Mouse (Mus musculus) kidney, postnatal 0 days (tissue): Measurements from ENCODE around the gene Zmynd8. TPM values are rescaled to one million over a fixed set of nuclear protein-coding genes. Genes with fewer than 3 reads are reported as not detected.

Experiments used
- ATAC-seq: fragments of 200-750 bp; cut with Nextera tagmentation; replicated peaks from 2 replicates; pipeline ENCODE4 v1.8.0; 2017; ENCODE audit warnings: low read depth, moderate number of reproducible peaks, moderate TSS enrichment, moderate library complexity; ENCODE audit not compliant: low FRiP score
- DNase-seq: peaks from one replicate; pipeline ENCODE4 v3.0.0-alpha.2; 2016; ENCODE audit warnings: low spot score
- H3K27ac ChIP-seq: fragments of 300-500 bp; sonication (generic); 2 replicates; pipeline ENCODE4 v1.5.1; 2014; ENCODE audit warnings: mild to moderate bottlenecking
- H3K27me3 ChIP-seq: fragments of 300-500 bp; sonication (generic); 2 replicates; pipeline ENCODE4 v1.6.1; 2014; ENCODE audit warnings: low read length, mixed read lengths; ENCODE audit not compliant: insufficient read depth
- H3K36me3 ChIP-seq: fragments of 300-500 bp; sonication (generic); 2 replicates; pipeline ENCODE4 v1.6.1; 2014; ENCODE audit warnings: low read length, mixed read lengths; ENCODE audit not compliant: insufficient read depth
- H3K4me1 ChIP-seq: fragments of 300-500 bp; sonication (generic); replicated peaks from 2 replicates; pipeline ENCODE4 v1.6.1; 2014; ENCODE audit warnings: antibody characterized with exemption, low read length, mixed read lengths; ENCODE audit not compliant: insufficient read depth
- H3K4me2 ChIP-seq: fragments of 300-500 bp; sonication (generic); 2 replicates; pipeline ENCODE4 v1.6.1; 2014; ENCODE audit warnings: mild to moderate bottlenecking, low read length, moderate library complexity, mixed read lengths
- H3K4me3 ChIP-seq: fragments of 300-500 bp; sonication (generic); replicated peaks from 2 replicates; pipeline ENCODE4 v1.5.1; 2014; ENCODE audit warnings: low read depth, low read length
- H3K9ac ChIP-seq: fragments of 300-500 bp; sonication (generic); 2 replicates; pipeline ENCODE4 v1.6.1; 2014; ENCODE audit warnings: low read depth, low read length
- H3K9me3 ChIP-seq: fragments of 300-500 bp; sonication (generic); replicated peaks from 2 replicates; pipeline ENCODE4 v1.6.1; 2016; ENCODE audit warnings: low read length, inconsistent platforms, mixed read lengths
- CTCF ChIP-seq: IDR thresholded peaks from 2 replicates; pipeline ENCODE4 v1.5.1; 2016; ENCODE audit warnings: antibody characterized with exemption, low read depth, mild to moderate bottlenecking, moderate library complexity
- WGBS: fragments of 180-500 bp; shearing (Covaris S2); extraction: QIAGEN DNeasy Blood & Tissue Kit; methylation state at CpG from one replicate; pipeline ENCODE4 v1.1.7; 2014; 5-methylcytosine and 5-hydroxymethylcytosine counted together
- polyA plus RNA-seq: library from polyadenylated mRNA; unstranded; fragments of >200 nt; fragmentation: Nextera tagmentation; extraction: Ambion mirVana; gene quantifications from 2 replicates; pipeline ENCODE4 v1.2.1, GENCODE M21; 2015

Zmynd8 gene
- polyA plus RNA-seq, 1 experiment from 2014 or later: 39.6 TPM

- no peak overlapping the region for H3K4me3 ChIP-seq
Measured at GRCm38 (mm10) chr2:165788796-165789195, 110.0 kb downstream of the Zmynd8 start.

GRCm38 (mm10) chr2:165788005-165788404 lies 110.8 kb downstream of the Zmynd8 start:
- H3K9ac ChIP-seq: no peak overlapping the region
- TF ChIP-seq CTCF: no peak
- 25% methylated on average over 11 of the region's 11 CpGs for WGBS
- peaks cover 3% of the 10 kb centered on the region; the same call in 1 of the 2 replicates for H3K4me1 ChIP-seq
- no peaks in the 10 kb centered on the region for H3K9me3 ChIP-seq
- H3K27ac ChIP-seq: 0 out of 2 replicates have a peak overlapping the region, but pooled peaks have one; percentile 31
- H3K4me2 ChIP-seq: no peak overlapping the region
- ATAC-seq: peak; percentile 74
- peak; percentile 92 for DNase-seq
- no peaks in the 10 kb centered on the region for H3K27me3 ChIP-seq
- peaks cover 78% of the 10 kb centered on the region for H3K36me3 ChIP-seq
- H3K4me3 ChIP-seq: no peak overlapping the region

More at GRCm38 (mm10) chr2:165788796-165789195, 110.0 kb downstream of the Zmynd8 start:
- peaks cover 3% of the 10 kb centered on the region; the same call in 1 of the 2 replicates for H3K4me1 ChIP-seq
- DNase-seq (no peak), ATAC-seq (no peak)
- no peak overlapping the region for H3K4me2 ChIP-seq
- H3K9me3 ChIP-seq: no peaks in the 10 kb centered on the region
- H3K36me3 ChIP-seq: peaks cover 78% of the 10 kb centered on the region
- H3K27me3 ChIP-seq: no peaks in the 10 kb centered on the region
- TF ChIP-seq CTCF: no peak
- no peak overlapping the region for H3K27ac ChIP-seq
- 95% methylated on average over 9 of the region's 9 CpGs for WGBS
- H3K9ac ChIP-seq: no peak overlapping the region

- no peak overlapping the region for H3K4me2 ChIP-seq
- H3K4me3 ChIP-seq: no peak overlapping the region
- DNase-seq: peak; percentile 66
- peaks cover 3% of the 10 kb centered on the region; the same call in 1 of the 2 replicates for H3K4me1 ChIP-seq
- TF ChIP-seq CTCF: peak; percentile 56; the same call in 1 of the 2 replicates
- WGBS: 60% methylated on average over 1 of the region's 1 CpGs
- no peak overlapping the region for H3K9ac ChIP-seq
- ATAC-seq: no peak
- H3K27me3 ChIP-seq: no peaks in the 10 kb centered on the region
- no peak overlapping the region for H3K27ac ChIP-seq
- H3K9me3 ChIP-seq: no peaks in the 10 kb centered on the region
- H3K36me3 ChIP-seq: peaks cover 64% of the 10 kb centered on the region
Measured at GRCm38 (mm10) chr2:165786467-165786866, 112.3 kb downstream of the Zmynd8 start.

- H3K27ac ChIP-seq: no peak overlapping the region
- H3K27me3 ChIP-seq: no peaks in the 10 kb centered on the region
- no peaks in the 10 kb centered on the region for H3K9me3 ChIP-seq
- H3K4me2 ChIP-seq: no peak overlapping the region
- H3K9ac ChIP-seq: no peak overlapping the region
- WGBS: 87% methylated on average over 20 of the region's 20 CpGs
- TF ChIP-seq CTCF: no peak
- H3K4me1 ChIP-seq: peaks cover 3% of the 10 kb centered on the region; the same call in 1 of the 2 replicates
- H3K36me3 ChIP-seq: peaks cover 54% of the 10 kb centered on the region
- no peak overlapping the region for H3K4me3 ChIP-seq
- DNase-seq: no peak
- ATAC-seq: no peak
Measured at GRCm38 (mm10) chr2:165785312-165786036, 113.3 kb downstream of the Zmynd8 start.

- TF ChIP-seq CTCF: peak; percentile 98
- no peaks in the 10 kb centered on the region for H3K27me3 ChIP-seq
Measured at GRCm38 (mm10) chr2:165782324-165782723, 116.5 kb downstream of the Zmynd8 start.

GRCm38 (mm10) chr2:165778927-165779326 lies 119.9 kb downstream of the Zmynd8 start:
- Histone ChIP-seq H3K4me1 (no peaks in the 10 kb centered on the region), H3K27me3 (no peaks in the 10 kb centered on the region), H3K9ac (no peak overlapping the region), H3K4me3 (no peak overlapping the region), H3K9me3 (no peaks in the 10 kb centered on the region), H3K27ac (no peak overlapping the region), H3K4me2 (no peak overlapping the region), H3K36me3 (peaks cover 11% of the 10 kb centered on the region; the same call in 1 of the 2 replicates)
- WGBS: 16% methylated on average over 6 of the region's 6 CpGs
- peak; percentile 38 for ATAC-seq
- TF ChIP-seq CTCF: peak; percentile 97
- peak; percentile 90 for DNase-seq

More at GRCm38 (mm10) chr2:165782324-165782723, 116.5 kb downstream of the Zmynd8 start:
- peaks cover 32% of the 10 kb centered on the region for H3K36me3 ChIP-seq
- ATAC-seq: peak; percentile 21; the same call in 1 of the 2 replicates
- no peak overlapping the region for H3K4me2 ChIP-seq
- no peaks in the 10 kb centered on the region for H3K9me3 ChIP-seq
- H3K9ac ChIP-seq: no peak overlapping the region
- WGBS: 29% methylated on average over 5 of the region's 5 CpGs
- H3K27ac ChIP-seq: no peak overlapping the region
- peak; percentile 79 for DNase-seq
- no peak overlapping the region for H3K4me3 ChIP-seq
- H3K4me1 ChIP-seq: no peaks in the 10 kb centered on the region; the same call in 1 of the 2 replicates
